ENCODE assay signal across 30 mouse cellular contexts in the genomic region with DNA sequence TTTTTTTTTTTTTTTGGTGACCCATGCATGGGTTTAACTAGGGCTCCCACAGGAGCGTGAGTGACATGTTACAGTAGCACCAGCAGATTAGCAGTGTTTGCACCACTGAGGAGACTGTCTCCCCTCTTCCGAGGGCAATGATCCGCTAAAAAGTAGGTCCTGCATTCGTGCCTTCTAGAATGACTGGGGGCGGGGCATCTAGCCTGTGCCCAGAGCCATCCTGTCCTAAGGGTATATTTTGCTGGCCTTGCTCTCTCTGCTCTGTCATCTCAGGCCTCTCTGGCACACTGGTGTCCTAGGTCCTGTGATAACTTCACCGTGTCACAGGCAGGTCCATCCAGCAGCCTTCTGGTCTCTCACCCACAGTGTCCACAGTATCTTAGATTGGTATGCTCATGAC. TPM values are rescaled to one million over a fixed set of nuclear protein-coding genes. Genes with fewer than 3 reads are reported as not detected.
A peak's percentile ranks its signal among the peaks of the same experiment; 100 is the strongest.
DNase-seq lines count a peak whose midpoint lies in the region; ATAC-seq and TF ChIP-seq lines count a peak whose summit lies in the region.
"Had no signal": no experiment of that assay in that cellular context is flagged by ENCODE, and none has a peak within 500 bp of the region (broad histone marks: within the 10 kb centered on the region; RNA-seq: fewer than 3 reads in every experiment).

No protein-coding gene starts in this region.

- TF ChIP-seq EP300 in stomach, postnatal 0 days (optimal IDR thresholded peaks at IDR 0.05), result no peak

- no peaks in the 10 kb centered on the region for H3K27me3 ChIP-seq in kidney, embryonic 15.5 days
- no peaks in the 10 kb centered on the region for H3K27me3 ChIP-seq in liver, adult 2 months (ENCODE audit: control insufficient read depth, insufficient read depth, low read length)
- no peaks in the 10 kb centered on the region for H3K27me3 ChIP-seq in liver, embryonic 12.5 days (replicated peaks)
- H3K27me3 ChIP-seq in stomach, postnatal 0 days (ENCODE audit: control insufficient read depth, insufficient read depth, low read length), result no peaks in the 10 kb centered on the region
- H3K27me3 ChIP-seq: embryonic facial prominence, embryonic 13.5 days; forebrain, embryonic 12.5 days; forebrain, embryonic 15.5 days had no signal

- no peak overlapping the region for H3K27ac ChIP-seq in kidney, embryonic 15.5 days
- peak overlapping the region; percentile 95 for H3K27ac ChIP-seq in liver, adult 2 months (replicated peaks; ENCODE audit: insufficient read depth, low read depth, low read length)
- no peak overlapping the region for H3K27ac ChIP-seq in liver, embryonic 12.5 days
- H3K27ac ChIP-seq in stomach, postnatal 0 days (replicated peaks), result no peak overlapping the region
- H3K27ac ChIP-seq: embryonic facial prominence, embryonic 10.5 days; embryonic facial prominence, embryonic 13.5 days; forebrain, embryonic 12.5 days; forebrain, embryonic 15.5 days; hindbrain, embryonic 14.5 days; hindbrain, postnatal 0 days had no signal

- H3K4me2 ChIP-seq in kidney, embryonic 15.5 days, result no peak overlapping the region
- H3K4me2 ChIP-seq in liver, embryonic 12.5 days, result no peak overlapping the region
- H3K4me2 ChIP-seq in stomach, postnatal 0 days (replicated peaks; ENCODE audit: low read depth), result no peak overlapping the region
- H3K4me2 ChIP-seq: embryonic facial prominence, embryonic 13.5 days; forebrain, embryonic 12.5 days; forebrain, embryonic 15.5 days; heart, embryonic 11.5 days; hindbrain, embryonic 14.5 days had no signal

- 0 out of 2 replicates have a peak, but pooled peaks have one; percentile 20 for ATAC-seq in kidney, embryonic 15.5 days (replicated peaks; ENCODE audit: low FRiP score)
- ATAC-seq in liver, embryonic 12.5 days, result no peak
- ATAC-seq in stomach, postnatal 0 days (ENCODE audit: low FRiP score, low TSS enrichment), result 0 out of 2 replicates have a peak, but pooled peaks have one; percentile 14
- ATAC-seq: CD4-positive, CD25-positive, alpha-beta regulatory T cell, adult 4 months; forebrain, embryonic 15.5 days; hindbrain, postnatal 0 days had no signal

- DNase-seq in kidney, adult 18-20 months, result no peak
- no peak for DNase-seq in liver, adult 2 months (ENCODE audit: extremely low read depth, low read depth, low spot score)
- DNase-seq in stomach, postnatal 0 days (ENCODE audit: low spot score), result no peak
- DNase-seq in cerebellum, postnatal 25 days, result no peak
- DNase-seq: adrenal gland, adult 2 months; adrenal gland, postnatal 14 days; cerebellum, adult 11 months; cerebellum, adult 2 months; cerebellum, adult 9-11 months; cerebellum, postnatal 36 days; embryo, embryonic 11 days; gastrocnemius, postnatal 25 days; heart, postnatal 10 days; heart, postnatal 4 days had no signal

- 59% methylated on average over 6 of the region's 6 CpGs for WGBS in kidney, embryonic 15.5 days
- WGBS in liver, adult 2 months, result 41% methylated on average over 6 of the region's 6 CpGs
- WGBS in liver, embryonic 12.5 days (ENCODE audit: insufficient replicate concordance), result 79% methylated on average over 6 of the region's 6 CpGs
- 87% methylated on average over 6 of the region's 6 CpGs for WGBS in stomach, postnatal 0 days

- peaks cover 26% of the 10 kb centered on the region for H3K36me3 ChIP-seq in kidney, embryonic 15.5 days
- peaks cover 8% of the 10 kb centered on the region; the same call in 1 of the 2 replicates for H3K36me3 ChIP-seq in liver, adult 2 months (ENCODE audit: control insufficient read depth, insufficient read depth, low read length)
- peaks cover 30% of the 10 kb centered on the region for H3K36me3 ChIP-seq in liver, embryonic 12.5 days
- peaks cover 5% of the 10 kb centered on the region; the same call in 1 of the 2 replicates for H3K36me3 ChIP-seq in stomach, postnatal 0 days (ENCODE audit: control insufficient read depth, insufficient read depth, low read length)

- H3K4me3 ChIP-seq in kidney, embryonic 15.5 days (replicated peaks), result no peak overlapping the region
- H3K4me3 ChIP-seq in liver, adult 2 months (ENCODE audit: insufficient read depth, low read depth, low read length), result no peak overlapping the region
- no peak overlapping the region for H3K4me3 ChIP-seq in liver, embryonic 12.5 days
- no peak overlapping the region for H3K4me3 ChIP-seq in stomach, postnatal 0 days (ENCODE audit: low read depth, low read length)
- H3K4me3 ChIP-seq: embryonic facial prominence, embryonic 10.5 days; embryonic facial prominence, embryonic 13.5 days; erythroblast, embryonic 14.5 days; forebrain, embryonic 12.5 days; forebrain, embryonic 15.5 days had no signal

- peaks cover 17% of the 10 kb centered on the region; the same call in 1 of the 2 replicates for H3K79me2 ChIP-seq in liver, adult 2 months (ENCODE audit: control insufficient read depth, insufficient read depth, low read length)

- H3K4me1 ChIP-seq in kidney, embryonic 15.5 days, result peaks cover 13% of the 10 kb centered on the region; the same call in 1 of the 2 replicates
- peaks cover 33% of the 10 kb centered on the region for H3K4me1 ChIP-seq in liver, adult 2 months (ENCODE audit: control insufficient read depth, insufficient read depth, low read length)
- peaks cover 7% of the 10 kb centered on the region for H3K4me1 ChIP-seq in liver, embryonic 12.5 days
- H3K4me1 ChIP-seq in stomach, postnatal 0 days (replicated peaks; ENCODE audit: control insufficient read depth, insufficient read depth), result no peaks in the 10 kb centered on the region
- H3K4me1 ChIP-seq: embryonic facial prominence, embryonic 13.5 days; forebrain, embryonic 12.5 days; forebrain, embryonic 15.5 days had no signal

- no peak for TF ChIP-seq CTCF in liver, adult 2 months (IDR thresholded peaks at IDR 0.05; ENCODE audit: low read depth, low read length)
- no peak for TF ChIP-seq CTCF in stomach, postnatal 0 days (IDR thresholded peaks at IDR 0.05; ENCODE audit: low read depth)

- no peak overlapping the region for H3K9ac ChIP-seq in kidney, embryonic 15.5 days
- H3K9ac ChIP-seq in liver, adult 2 months (ENCODE audit: low read depth, low read length), result peak overlapping the region; percentile 78; the same call in 1 of the 2 replicates
- no peak overlapping the region for H3K9ac ChIP-seq in liver, embryonic 12.5 days
- H3K9ac ChIP-seq in stomach, postnatal 0 days (ENCODE audit: low read length), result no peak overlapping the region
- H3K9ac ChIP-seq: embryonic facial prominence, embryonic 13.5 days; forebrain, embryonic 12.5 days; forebrain, embryonic 15.5 days; hindbrain, embryonic 14.5 days had no signal

- no peak for TF ChIP-seq POLR2A in liver, adult 2 months (IDR thresholded peaks at IDR 0.05; ENCODE audit: extremely low read depth, insufficient read depth, low read length)

- no peaks in the 10 kb centered on the region for H3K9me3 ChIP-seq in kidney, embryonic 15.5 days (replicated peaks)
- H3K9me3 ChIP-seq in liver, embryonic 12.5 days (replicated peaks), result no peaks in the 10 kb centered on the region
- no peaks in the 10 kb centered on the region for H3K9me3 ChIP-seq in stomach, postnatal 0 days (ENCODE audit: control insufficient read depth, low read length)
- H3K9me3 ChIP-seq: embryonic facial prominence, embryonic 10.5 days; embryonic facial prominence, embryonic 13.5 days; forebrain, embryonic 12.5 days; forebrain, embryonic 15.5 days had no signal

RNA-seq across cellular contexts. Expression of gene Fpgs, which starts 4.3 kb away (rescaled TPM):
- polyA plus RNA-seq in kidney, embryonic 15.5 days (2015; fragmentation: Nextera tagmentation; extraction: Ambion mirVana), result 33.7 and 40.3 TPM in 2 replicates
- total RNA-seq in liver, adult 2 months (2014; rRNA removed), result 158 and 175 TPM in 2 replicates
- 414 and 481 TPM in 2 replicates for polyA plus RNA-seq in liver, adult 2 months (2012; rRNA removed)
- 32.8 and 35.8 TPM in 2 replicates for polyA plus RNA-seq in liver, embryonic 12.5 days (2016; fragmentation: Nextera tagmentation; extraction: Ambion mirVana)
- 15.1 and 17.3 TPM in 2 replicates for polyA plus RNA-seq in stomach, postnatal 0 days (2015; fragmentation: Nextera tagmentation; extraction: Ambion mirVana)

RNA-seq across cellular contexts. Expression of gene Cdk9, which starts 13.2 kb away (rescaled TPM):
- 108 and 118 TPM in 2 replicates for polyA plus RNA-seq in kidney, embryonic 15.5 days (2015; fragmentation: Nextera tagmentation; extraction: Ambion mirVana)
- total RNA-seq in liver, adult 2 months (2014; rRNA removed), result 19.5 and 27.3 TPM in 2 replicates
- polyA plus RNA-seq in liver, adult 2 months (2012; rRNA removed), result 46.6 and 63.7 TPM in 2 replicates
- polyA plus RNA-seq in liver, embryonic 12.5 days (2016; fragmentation: Nextera tagmentation; extraction: Ambion mirVana), result 85.3 and 86.1 TPM in 2 replicates
- 55.8 and 57.8 TPM in 2 replicates for polyA plus RNA-seq in stomach, postnatal 0 days (2015; fragmentation: Nextera tagmentation; extraction: Ambion mirVana)

RNA-seq across cellular contexts. Expression of gene Sh2d3c, which starts 21.2 kb away (rescaled TPM):
- polyA plus RNA-seq in kidney, embryonic 15.5 days (2015; fragmentation: Nextera tagmentation; extraction: Ambion mirVana), result 32.5 and 37.2 TPM in 2 replicates
- total RNA-seq in liver, adult 2 months (2014; rRNA removed), result 2.2 and 3.2 TPM in 2 replicates
- 7.5 and 10.4 TPM in 2 replicates for polyA plus RNA-seq in liver, adult 2 months (2012; rRNA removed)
- polyA plus RNA-seq in liver, embryonic 12.5 days (2016; fragmentation: Nextera tagmentation; extraction: Ambion mirVana), result 9.7 and 10.1 TPM in 2 replicates
- polyA plus RNA-seq in stomach, postnatal 0 days (2015; fragmentation: Nextera tagmentation; extraction: Ambion mirVana), result 7.7 and 8.4 TPM in 2 replicates

RNA-seq across cellular contexts. Expression of gene 6330409D20Rik, which starts 41.1 kb away (rescaled TPM):
- 0.18 TPM in 1 of 2 replicates, not detected in the other for polyA plus RNA-seq in kidney, embryonic 15.5 days (2015; fragmentation: Nextera tagmentation; extraction: Ambion mirVana)
- not detected in 2 replicates for total RNA-seq in liver, adult 2 months (2014; rRNA removed)
- not detected in 2 replicates for polyA plus RNA-seq in liver, adult 2 months (2012; rRNA removed)
- polyA plus RNA-seq in liver, embryonic 12.5 days (2016; fragmentation: Nextera tagmentation; extraction: Ambion mirVana), result not detected in 2 replicates
- not detected in 2 replicates for polyA plus RNA-seq in stomach, postnatal 0 days (2015; fragmentation: Nextera tagmentation; extraction: Ambion mirVana)
- total RNA-seq: adrenal gland, adult 2 months; adrenal gland, postnatal 14 days; gastrocnemius, adult 8-10 months; gastrocnemius, postnatal 25 days; heart, adult 8-10 months; heart, postnatal 10 days; heart, postnatal 4 days; MEL had no signal
- polyA plus RNA-seq: adrenal gland, adult 2 months; C2C12; erythroblast, embryonic 14.5 days; gonadal fat pad, adult 2 months had no signal

RNA-seq across cellular contexts. Expression of gene Eng, which starts 53.3 kb away (rescaled TPM):
- polyA plus RNA-seq in kidney, embryonic 15.5 days (2015; fragmentation: Nextera tagmentation; extraction: Ambion mirVana), result 71.9 and 82.1 TPM in 2 replicates
- 14.2 and 25.9 TPM in 2 replicates for total RNA-seq in liver, adult 2 months (2014; rRNA removed)
- 55.0 and 70.8 TPM in 2 replicates for polyA plus RNA-seq in liver, adult 2 months (2012; rRNA removed)
- 32.4 and 35.4 TPM in 2 replicates for polyA plus RNA-seq in liver, embryonic 12.5 days (2016; fragmentation: Nextera tagmentation; extraction: Ambion mirVana)
- 23.0 and 23.3 TPM in 2 replicates for polyA plus RNA-seq in stomach, postnatal 0 days (2015; fragmentation: Nextera tagmentation; extraction: Ambion mirVana)
- polyA plus RNA-seq: CD4-positive, CD25-positive, alpha-beta regulatory T cell, adult 4 months had no signal

Comparison
In these comparisons a context has a peak if more than half of its experiments do, and no peak if none do; other contexts are left out.
1. RNA of gene Fpgs, which starts 4.3 kb away (polyA plus RNA-seq): 414 to 481 TPM in liver, adult 2 months; 33.7 to 40.3 TPM in kidney, embryonic 15.5 days, 32.8 to 35.8 TPM in liver, embryonic 12.5 days and 15.1 to 17.3 TPM in stomach, postnatal 0 days; every median in the first group is over 10 times any median in the second.